Mouse (Mus musculus): Measurements from ENCODE around the gene Gm45713.

DNA sequence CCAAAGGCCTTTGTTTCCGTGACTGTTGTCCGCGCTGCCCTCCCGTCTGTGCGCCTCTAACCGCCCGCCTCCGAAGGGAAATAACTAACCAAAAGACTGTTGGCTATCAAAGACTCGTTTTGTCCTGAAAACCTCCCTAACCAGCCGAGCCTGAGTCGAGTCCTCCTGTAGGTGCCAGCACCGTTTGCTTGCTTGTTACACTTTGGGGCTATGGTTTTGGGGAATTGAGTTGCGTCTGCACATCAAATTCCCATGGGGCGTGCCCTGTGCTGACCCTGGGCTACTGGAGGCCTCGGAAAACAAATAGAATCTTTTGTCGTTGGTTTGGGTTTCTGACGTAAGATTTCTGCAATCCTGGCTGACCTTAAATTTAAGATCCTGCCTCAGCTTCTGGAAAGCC is 6.7 kb downstream of the Gm45713 start:
- TF ChIP-seq CTCF (IDR thresholded peaks at IDR 0.05; ENCODE audit: extremely low read depth, insufficient read depth, low read length) (no peak), POLR2A (IDR thresholded peaks at IDR 0.05; ENCODE audit: extremely low read depth, insufficient read depth, low read length) (no peak)
